Mouse (Mus musculus) E14TG2a.4 (cell line): ENCODE measurements around the gene Cdkl4.

Experiments
- CTCF ChIP-seq: conservative IDR thresholded peaks from 2 replicates; pipeline ENCODE4 v1.5.1; 2014; ENCODE audit warnings: low read length
- NANOG ChIP-seq: IDR thresholded peaks from 2 replicates; pipeline ENCODE4 v1.6.1; 2014; ENCODE audit warnings: borderline replicate concordance, low read length, mixed read lengths

- TF ChIP-seq CTCF (no peak), NANOG (no peak)
Measured at GRCm38 (mm10) chr17:80624979-80625378, 47.4 kb upstream of the Cdkl4 start.
